Mouse (Mus musculus) CH12.LX (cell line): ENCODE results near the gene Cd7. TPM values are rescaled to one million over a fixed set of nuclear protein-coding genes. Genes with fewer than 3 reads are reported as not detected.

Experiments
- DNase-seq: peaks from one replicate; pipeline ENCODE4 v3.0.0-alpha.2; 2013; ENCODE audit errors: extremely low read depth
- H3K27ac ChIP-seq: 2 replicates; pipeline ENCODE4 v1.5.1; 2012; ENCODE audit warnings: low read depth, mild to moderate bottlenecking, control low read depth, moderate library complexity; ENCODE audit not compliant: insufficient read depth
- H3K27me3 ChIP-seq: replicated peaks from 2 replicates; pipeline ENCODE3; 2012; ENCODE audit warnings: inconsistent platforms
- H3K36me3 ChIP-seq, 2 experiments: replicated peaks in 1 of 2; 2 replicates each; pipeline versions ENCODE3 to v1.6.1; 2012; ENCODE audit warnings: inconsistent platforms in 1 of 2, low read length in 1 of 2, mild to moderate bottlenecking in 1 of 2, mixed read lengths in 1 of 2, moderate library complexity in 1 of 2; ENCODE audit not compliant: control insufficient read depth in 1 of 2, insufficient read depth in 1 of 2
- H3K4me1 ChIP-seq, 2 experiments: 2 replicates each; pipeline ENCODE4 v1.6.1; 2012; ENCODE audit warnings: inconsistent platforms in 1 of 2, moderate library complexity in 1 of 2; ENCODE audit not compliant: insufficient read depth in 2 of 2, control insufficient read depth in 1 of 2
- H3K4me2 ChIP-seq: 2 replicates; pipeline ENCODE4 v1.6.1; 2012; ENCODE audit warnings: low read depth, mild to moderate bottlenecking, control low read depth; ENCODE audit not compliant: poor library complexity, insufficient read depth, severe bottlenecking
- H3K4me3 ChIP-seq, 3 experiments: fragments of 150-350 bp in 1 of 3; sonication (generic) in 1 of 3; replicated peaks in 1 of 3; 2 replicates each; pipeline versions ENCODE3 to v1.5.1; 2011 to 2012; ENCODE audit warnings: low read depth in 2 of 3, low read length in 2 of 3, mild to moderate bottlenecking in 2 of 3, moderate library complexity in 2 of 3, control low read depth in 1 of 3, improper control_type of control experiment in 1 of 3, inconsistent platforms in 1 of 3, mixed read lengths in 1 of 3; ENCODE audit not compliant: poor library complexity in 1 of 3
- H3K79me2 ChIP-seq: replicated peaks from 2 replicates; pipeline ENCODE4 v1.6.1; 2012; ENCODE audit warnings: mild to moderate bottlenecking, moderate library complexity; ENCODE audit not compliant: control insufficient read depth, poor library complexity, insufficient read depth, severe bottlenecking; ENCODE audit errors: extremely low read depth
- H3K9ac ChIP-seq: 2 replicates; pipeline ENCODE4 v1.6.1; 2012; ENCODE audit warnings: low read depth, mild to moderate bottlenecking, control low read depth, moderate library complexity; ENCODE audit not compliant: insufficient read depth
- H3K9me3 ChIP-seq: replicated peaks from 2 replicates; pipeline ENCODE3; 2012; ENCODE audit warnings: low read length, inconsistent platforms, mixed read lengths
- BHLHE40 ChIP-seq: IDR thresholded peaks from 2 replicates; pipeline ENCODE4 v1.6.1; 2011; ENCODE audit warnings: mild to moderate bottlenecking, low read depth, low read length, improper control_type of control experiment
- CHD1 ChIP-seq: IDR thresholded peaks from 2 replicates; pipeline ENCODE4 v1.6.1; 2012; ENCODE audit warnings: low read depth, low read length, improper control_type of control experiment, inconsistent platforms
- CTCF ChIP-seq, 2 experiments: IDR thresholded peaks in 1 of 2; conservative IDR thresholded peaks in 1 of 2; 2 replicates each; pipeline ENCODE4 v1.5.1; 2011 to 2012; ENCODE audit warnings: low read depth in 2 of 2, low read length in 2 of 2, improper control_type of control experiment in 1 of 2, inconsistent platforms in 1 of 2, mild to moderate bottlenecking in 1 of 2, moderate library complexity in 1 of 2
- E2F4 ChIP-seq: IDR thresholded peaks from 2 replicates; pipeline ENCODE4 v1.6.1; 2011; ENCODE audit warnings: low read depth, low read length, improper control_type of control experiment; ENCODE audit not compliant: insufficient replicate concordance
- ELF1 ChIP-seq: IDR thresholded peaks from 2 replicates; pipeline ENCODE4 v1.6.1; 2014; ENCODE audit warnings: low read depth, mild to moderate bottlenecking, inconsistent platforms, low read length, improper control_type of control experiment
- ETS1 ChIP-seq: conservative IDR thresholded peaks from 2 replicates; pipeline ENCODE4 v1.6.1; 2012; ENCODE audit warnings: low read depth, mild to moderate bottlenecking, inconsistent platforms, low read length, improper control_type of control experiment, moderate library complexity
- GABPA ChIP-seq: IDR thresholded peaks from 2 replicates; pipeline ENCODE4 v1.6.1; 2012; ENCODE audit warnings: low read depth, low read length, improper control_type of control experiment, inconsistent platforms; ENCODE audit not compliant: insufficient replicate concordance
- JUND ChIP-seq: conservative IDR thresholded peaks from 2 replicates; pipeline ENCODE4 v1.6.1; 2011; ENCODE audit warnings: low read depth, low read length, improper control_type of control experiment
- KAT2A ChIP-seq: IDR thresholded peaks from 2 replicates; pipeline ENCODE4 v1.6.1; 2012; ENCODE audit warnings: low read length, improper control_type of control experiment, inconsistent platforms; ENCODE audit not compliant: insufficient replicate concordance
- MAZ ChIP-seq: IDR thresholded peaks from 2 replicates; pipeline ENCODE4 v1.6.1; 2012; ENCODE audit warnings: low read depth, mild to moderate bottlenecking, inconsistent platforms, low read length, improper control_type of control experiment, moderate library complexity
- MXI1 ChIP-seq: IDR thresholded peaks from 2 replicates; pipeline ENCODE4 v1.6.1; 2011; ENCODE audit warnings: mild to moderate bottlenecking, low read depth, low read length, improper control_type of control experiment
- MYC ChIP-seq: IDR thresholded peaks from 2 replicates; pipeline ENCODE4 v1.6.1; 2011; ENCODE audit warnings: low read depth, mild to moderate bottlenecking, improper control_type of control experiment, low read length
- NELFE ChIP-seq: IDR thresholded peaks from 2 replicates; pipeline ENCODE4 v1.6.1; 2011; ENCODE audit warnings: low read depth, low read length, improper control_type of control experiment
- POLR2A ChIP-seq: IDR thresholded peaks from 2 replicates; pipeline ENCODE4 v1.6.1; 2011; ENCODE audit warnings: low read depth, mild to moderate bottlenecking, improper control_type of control experiment, low read length
- RCOR1 ChIP-seq: conservative IDR thresholded peaks from 2 replicates; pipeline ENCODE4 v1.6.1; 2012; ENCODE audit warnings: low read depth, mild to moderate bottlenecking, inconsistent platforms, low read length, improper control_type of control experiment
- SMC3 ChIP-seq: IDR thresholded peaks from 2 replicates; pipeline ENCODE4 v1.6.1; 2011; ENCODE audit warnings: low read depth, low read length, improper control_type of control experiment
- TBP ChIP-seq: conservative IDR thresholded peaks from 2 replicates; pipeline ENCODE4 v1.6.1; 2011; ENCODE audit warnings: low read depth, low read length, improper control_type of control experiment
- TCF12 ChIP-seq: IDR thresholded peaks from 2 replicates; pipeline ENCODE4 v1.6.1; 2014; ENCODE audit warnings: low read depth, mild to moderate bottlenecking, inconsistent platforms, low read length, improper control_type of control experiment
- USF1 ChIP-seq: IDR thresholded peaks from 2 replicates; pipeline ENCODE4 v1.6.1; 2014; ENCODE audit warnings: low read depth, mild to moderate bottlenecking, inconsistent platforms, low read length, improper control_type of control experiment
- USF2 ChIP-seq: conservative IDR thresholded peaks from 2 replicates; pipeline ENCODE4 v1.6.1; 2011; ENCODE audit warnings: low read depth, low read length, improper control_type of control experiment
- ZMIZ1 ChIP-seq: IDR thresholded peaks from 2 replicates; pipeline ENCODE4 v1.6.1; 2012; ENCODE audit warnings: low read depth, mild to moderate bottlenecking, inconsistent platforms, low read length, improper control_type of control experiment
- ZNF384 ChIP-seq: IDR thresholded peaks from 2 replicates; pipeline ENCODE4 v1.6.1; 2012; ENCODE audit warnings: low read depth, low read length, improper control_type of control experiment, inconsistent platforms
- dilution Hi-C: fragments of 300-500 bp; cut with MboI; formaldehyde crosslinking; loops from 2 replicates; pipeline ENCODE4 v1.14.3; 2020; ENCODE audit warnings: low sequenced_read_pairs; ENCODE audit not compliant: extremely low pct_unique_long_range_greater_than_20kb, extremely low pct_ligation_motif_present
- in situ Hi-C: fragments of 300-500 bp; cut with MboI; formaldehyde crosslinking; loops from 3 replicates; pipeline ENCODE4 v1.14.3; 2019; ENCODE audit warnings: low sequenced_read_pairs, low pct_ligation_motif_present, low pct_unique_long_range_greater_than_20kb, mixed read lengths
- polyA plus RNA-seq: library from polyadenylated mRNA; unstranded; fragments of >175 nt; gene quantifications from 2 replicates; pipeline ENCODE4 v1.2.1, GENCODE M21; 2012; ENCODE audit warnings: low read depth; ENCODE audit not compliant: insufficient read length
- total RNA-seq, 2 experiments: library from RNA; depleted of rRNA; stranded (reverse); fragments of 300-350 nt in 1 of 2; fragments of >200 nt in 1 of 2; gene quantifications; 2 replicates each; pipeline ENCODE4 v1.2.3; 2012 to 2014

The Cd7 gene
- total and polyA plus RNA-seq, 3 experiments = 0.82 to 2.7 (median 1.0) TPM

DNA sequence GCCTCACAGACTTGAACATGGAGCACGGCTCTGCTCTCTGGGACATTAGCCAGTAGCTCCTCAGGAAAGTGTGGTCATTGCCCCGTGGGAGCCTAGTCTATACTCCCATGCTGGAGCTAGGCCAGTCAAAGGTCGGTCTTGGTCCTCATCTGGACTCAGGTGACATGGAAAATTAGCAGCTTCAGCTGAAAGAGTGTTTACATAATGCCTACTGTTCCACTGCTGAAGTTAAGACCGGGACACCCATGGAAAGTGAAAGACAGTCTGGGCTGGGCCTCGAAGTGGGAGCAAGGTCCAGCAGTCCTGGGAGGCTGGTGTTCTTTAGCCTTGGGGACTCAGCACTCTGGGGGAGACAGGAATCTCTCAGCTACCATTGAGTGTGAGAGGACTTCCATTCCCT, 18.9 kb upstream of the Cd7 start:
- Histone ChIP-seq H3K36me3 (no peaks in the 10 kb centered on the region), H3K4me1 (peaks cover 0 to 9% of the 10 kb centered on the region in 2 experiments; a peak in 1 of 4 replicates), H3K9me3 (no peaks in the 10 kb centered on the region), H3K4me3 (no peak overlapping the region), H3K4me2 (no peak overlapping the region), H3K27ac (no peak overlapping the region), H3K79me2 (no peaks in the 10 kb centered on the region), H3K9ac (no peak overlapping the region), H3K27me3 (peaks cover 26% of the 10 kb centered on the region)
- dilution Hi-C loops = no loop called here
- no peak for DNase-seq
- TF ChIP-seq MXI1 (no peak), CTCF (conservative IDR thresholded peaks at IDR 0.05 in 1 of 2, IDR thresholded peaks at IDR 0.05 in 1 of 2; ENCODE audit: low read depth in 2 of 2, low read length in 2 of 2) (no peak), BHLHE40 (no peak), SMC3 (no peak), ELF1 (no peak), MYC (no peak), KAT2A (no peak), E2F4 (no peak), RCOR1 (no peak), GABPA (no peak), ZNF384 (no peak), MAZ (no peak), USF1 (no peak), ZMIZ1 (no peak), TCF12 (no peak), USF2 (no peak), CHD1 (no peak), POLR2A (no peak), JUND (no peak)
- in situ Hi-C loops = no loop called here

- TF ChIP-seq MAZ = no peak
- no peak for TF ChIP-seq ETS1
- no peak for TF ChIP-seq TBP
- TF ChIP-seq NELFE = no peak
- no peak for TF ChIP-seq JUND
- no peak overlapping the region for H3K4me3 ChIP-seq
- peaks cover 0 to 9% of the 10 kb centered on the region in 2 experiments; a peak in 1 of 4 replicates for H3K4me1 ChIP-seq
- H3K9me3 ChIP-seq = no peaks in the 10 kb centered on the region
- H3K27ac ChIP-seq = no peak overlapping the region
- H3K9ac ChIP-seq = no peak overlapping the region
- H3K79me2 ChIP-seq = no peaks in the 10 kb centered on the region
- H3K4me2 ChIP-seq = no peak overlapping the region
- no peaks in the 10 kb centered on the region for H3K36me3 ChIP-seq
- no peak for DNase-seq
- in situ Hi-C loops = no loop called here
- dilution Hi-C loops = no loop called here
- H3K27me3 ChIP-seq = peaks cover 17% of the 10 kb centered on the region
These were observed 17.5 kb upstream of the Cd7 start for GRCm38 (mm10) chr11:121056536-121057236.
